Mouse (Mus musculus): ENCODE measurements at regions not wholly inside any gene's neighbourhood (a gene's known extent, or its start where the extent isn't known, plus 50 kb on each side); places are given as distances from the start of the nearest gene placed in this dataset.

DNA sequence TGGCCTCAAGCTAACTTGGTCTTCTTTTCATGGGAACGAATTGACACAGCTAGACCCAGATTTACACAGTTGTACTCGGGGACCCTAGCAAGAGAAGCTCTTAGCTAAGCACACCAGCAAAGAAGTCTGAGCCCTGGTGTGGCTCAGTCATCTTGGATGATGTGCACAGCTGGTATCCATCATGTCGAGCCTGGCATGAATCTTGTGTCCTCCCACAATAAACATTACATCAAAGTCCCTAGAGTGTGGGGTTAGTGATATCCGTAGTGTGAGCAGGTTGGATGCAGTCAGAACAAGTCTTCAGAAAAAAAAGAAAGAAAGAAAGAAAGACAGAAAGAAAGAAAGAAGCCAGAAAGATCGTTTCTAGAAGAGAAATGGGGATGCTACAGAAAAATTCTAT is 52.1 kb upstream of the Hmcn1 start:
- DNase-seq (ENCODE audit: low spot score): no peak

DNA sequence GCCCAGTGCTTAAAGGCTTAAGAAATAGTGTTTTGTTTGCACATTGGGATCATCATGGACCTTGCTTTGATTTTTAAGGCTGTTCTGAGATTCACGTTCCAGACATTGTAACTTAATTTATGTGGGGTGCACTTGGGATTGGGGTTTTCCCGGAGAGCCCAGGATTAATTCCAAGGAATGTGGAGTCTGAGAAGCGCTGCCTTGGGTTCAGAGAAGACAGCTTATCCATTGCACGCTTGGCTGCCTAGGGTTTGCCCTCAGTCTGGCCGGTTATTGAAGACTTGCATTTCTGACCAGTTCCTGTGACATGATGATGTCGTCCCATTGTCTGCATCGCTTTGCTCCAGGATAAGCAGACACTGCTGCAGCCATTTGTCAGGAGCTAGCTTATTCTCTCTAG is 53.4 kb upstream of the Hmcn1 start:
- no peak for DNase-seq (ENCODE audit: low spot score)

DNA sequence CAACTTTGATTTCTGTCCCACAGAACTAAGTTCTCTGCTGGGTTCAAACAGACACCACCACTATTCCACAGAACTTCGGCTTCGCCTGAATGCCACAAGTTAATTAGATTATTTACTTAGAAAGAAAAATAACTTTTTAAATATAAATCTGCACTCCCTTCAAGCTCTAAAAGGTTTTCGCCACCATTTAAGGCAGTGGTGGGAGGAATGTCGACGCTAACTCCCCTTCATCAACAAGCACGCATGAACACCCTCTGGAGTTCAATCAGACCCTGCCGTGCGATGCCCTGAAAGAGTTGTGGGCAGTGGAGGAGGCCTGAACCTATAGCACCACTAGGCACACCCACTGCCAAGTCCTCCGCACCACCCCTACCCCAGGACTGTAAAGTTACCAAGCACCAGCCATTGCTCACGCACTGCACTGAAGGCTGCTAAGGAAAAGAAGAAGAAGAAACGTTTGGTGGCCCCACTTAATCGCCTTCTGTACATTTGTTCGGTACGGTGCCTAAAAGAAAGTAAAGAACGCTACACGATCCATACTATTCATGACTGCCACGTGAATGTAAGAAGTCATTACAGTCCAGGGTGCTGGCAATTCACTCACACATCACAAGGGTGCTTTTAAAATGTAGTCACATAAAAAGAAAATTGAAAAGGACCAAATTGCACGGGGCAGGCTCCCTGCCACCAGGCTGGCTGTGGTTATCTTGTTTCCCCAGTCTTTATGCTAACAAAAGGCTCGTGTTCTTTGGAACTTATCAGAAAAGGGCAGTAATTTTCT is 56.7 kb upstream of the Hmcn1 start:
- no peak for DNase-seq (ENCODE audit: low spot score)

DNA sequence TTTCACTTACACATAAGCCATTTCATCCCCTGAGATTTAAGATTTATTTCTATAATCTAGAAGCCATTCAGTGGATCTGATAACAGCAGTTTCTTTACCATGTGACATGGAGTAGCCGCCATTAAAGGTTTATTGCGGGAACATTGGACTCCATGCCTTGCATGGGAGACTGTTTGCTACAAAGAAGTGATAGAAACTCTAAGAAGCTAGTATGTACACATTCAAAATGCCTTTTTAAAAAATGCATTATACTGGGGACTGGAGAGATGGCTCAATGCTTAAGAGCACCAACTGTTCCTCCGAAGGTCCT is 57.2 kb upstream of the Hmcn1 start:
- no peak for DNase-seq (ENCODE audit: low spot score)

DNA sequence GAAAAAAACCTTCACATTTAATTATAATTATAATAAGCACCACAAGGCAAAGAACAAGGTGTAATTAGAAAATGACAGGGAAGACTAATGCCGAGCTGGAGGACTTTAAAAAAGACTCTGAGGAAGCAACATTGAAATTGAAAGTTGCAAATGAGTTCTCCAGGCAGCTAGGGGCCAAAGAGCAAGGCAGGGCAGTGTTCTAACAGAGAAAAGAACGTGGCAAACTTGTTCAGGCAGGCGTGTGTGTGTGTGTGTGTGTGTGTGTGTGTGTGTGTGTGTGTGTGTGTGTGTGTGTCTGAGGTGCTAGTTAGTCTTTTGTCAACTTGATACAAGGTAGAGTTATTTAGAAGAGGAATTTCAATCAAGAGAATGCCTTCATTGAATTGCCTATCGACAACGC is 60.0 kb upstream of the Hmcn1 start:
- DNase-seq (ENCODE audit: low spot score): no peak

DNA sequence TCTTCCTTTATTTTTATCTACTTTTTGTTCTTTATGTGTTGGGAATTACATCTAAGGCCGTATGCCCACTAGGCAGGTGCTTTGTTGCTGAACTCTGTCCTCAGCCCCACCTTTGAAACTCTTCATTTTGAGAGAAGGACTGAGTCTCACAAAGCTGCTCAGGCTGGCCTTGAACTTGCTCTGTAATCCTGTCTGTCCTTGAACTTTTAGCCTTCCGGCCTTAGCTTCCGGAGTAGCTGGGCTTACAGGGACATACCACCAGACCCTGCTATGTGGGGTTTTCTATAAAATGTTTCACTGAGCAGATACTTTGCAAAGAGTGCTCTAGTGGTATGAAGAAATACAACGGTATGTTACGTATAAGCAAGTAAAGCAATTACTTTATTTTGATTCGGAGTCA is 62.2 kb upstream of the Hmcn1 start:
- no peak for DNase-seq (ENCODE audit: low spot score)

DNA sequence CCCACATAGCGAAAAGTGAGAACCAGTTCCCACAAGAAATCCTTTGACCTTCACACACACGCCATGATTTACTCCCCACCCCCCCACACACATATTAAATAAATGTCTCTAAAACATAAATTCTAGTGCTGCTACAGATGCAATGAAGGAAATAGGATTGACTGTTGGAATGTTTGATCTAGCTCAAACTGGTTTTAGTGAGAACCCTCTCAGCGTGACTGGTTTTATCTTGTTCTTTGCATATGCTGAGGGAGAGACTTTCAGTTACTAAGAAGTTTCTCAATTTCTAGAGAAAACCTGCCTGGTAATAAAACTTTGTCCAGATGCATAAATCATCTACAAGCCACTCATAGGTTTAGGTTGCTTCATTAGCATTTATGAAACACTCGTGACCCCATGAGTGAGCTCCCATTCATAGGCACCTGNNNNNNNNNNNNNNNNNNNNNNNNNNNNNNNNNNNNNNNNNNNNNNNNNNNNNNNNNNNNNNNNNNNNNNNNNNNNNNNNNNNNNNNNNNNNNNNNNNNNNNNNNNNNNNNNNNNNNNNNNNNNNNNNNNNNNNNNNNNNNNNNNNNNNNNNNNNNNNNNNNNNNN is 66.4 kb upstream of the Hmcn1 start:
- no peak for DNase-seq (ENCODE audit: low spot score)

DNA sequence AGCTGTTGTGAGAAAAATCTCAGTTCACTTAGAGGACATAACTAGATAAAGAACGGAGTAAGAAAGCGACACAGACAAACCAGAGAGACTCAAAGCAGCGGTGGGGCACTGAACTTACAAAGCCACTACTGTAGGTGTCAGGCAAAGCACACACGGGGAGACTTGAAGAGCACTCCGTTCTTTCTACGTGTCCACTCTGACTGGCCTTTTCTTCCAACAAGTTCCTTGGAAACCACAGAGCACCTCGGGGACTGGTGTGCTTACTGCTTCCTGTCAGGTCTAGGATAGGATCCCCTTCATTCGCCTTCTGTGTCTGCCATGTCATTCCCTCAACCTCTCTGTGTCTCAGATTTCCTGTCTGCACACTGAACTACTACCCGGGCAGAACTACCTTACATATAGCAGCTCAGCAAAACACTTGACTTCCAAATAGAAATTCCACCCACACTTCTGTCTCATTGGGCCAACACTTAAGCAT is 71.9 kb upstream of the Hmcn1 start:
- DNase-seq (ENCODE audit: low spot score): no peak

DNA sequence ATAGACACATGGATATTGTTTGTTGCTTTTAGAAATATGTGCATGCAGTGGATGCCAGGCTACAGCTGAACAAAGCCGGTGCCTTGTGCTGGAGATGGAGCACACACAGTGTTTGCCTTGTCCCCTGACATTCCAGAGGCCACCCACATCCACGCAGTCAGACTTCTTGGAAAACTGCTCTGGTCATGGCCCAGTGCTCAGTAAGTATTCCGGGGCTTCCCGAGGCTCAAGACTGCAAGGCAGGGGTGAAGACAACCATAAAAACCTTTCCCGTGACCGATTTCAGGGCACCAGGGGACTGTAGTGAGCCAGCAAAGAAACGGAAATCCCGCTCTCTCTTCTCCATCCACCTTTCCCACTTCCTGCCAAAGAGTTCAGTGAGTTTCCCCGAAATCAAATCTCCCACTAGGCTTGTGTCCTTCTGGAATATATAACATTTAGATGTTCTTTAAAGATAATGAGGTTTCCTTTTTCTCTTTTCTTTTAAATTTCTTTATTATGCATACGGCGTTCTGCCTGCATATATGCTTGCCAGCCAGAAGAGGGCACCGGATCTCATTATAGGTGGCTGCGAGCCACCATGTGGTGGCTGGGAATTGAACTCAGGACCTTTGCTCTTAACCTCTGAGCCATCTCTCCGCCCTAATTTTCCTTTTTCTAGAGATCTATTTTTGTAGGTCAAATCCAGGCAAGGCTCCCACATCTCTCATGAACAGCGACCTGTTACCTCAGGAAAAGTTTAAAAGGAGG is 73.3 kb upstream of the Hmcn1 start:
- no peak for DNase-seq (ENCODE audit: low spot score)

DNA sequence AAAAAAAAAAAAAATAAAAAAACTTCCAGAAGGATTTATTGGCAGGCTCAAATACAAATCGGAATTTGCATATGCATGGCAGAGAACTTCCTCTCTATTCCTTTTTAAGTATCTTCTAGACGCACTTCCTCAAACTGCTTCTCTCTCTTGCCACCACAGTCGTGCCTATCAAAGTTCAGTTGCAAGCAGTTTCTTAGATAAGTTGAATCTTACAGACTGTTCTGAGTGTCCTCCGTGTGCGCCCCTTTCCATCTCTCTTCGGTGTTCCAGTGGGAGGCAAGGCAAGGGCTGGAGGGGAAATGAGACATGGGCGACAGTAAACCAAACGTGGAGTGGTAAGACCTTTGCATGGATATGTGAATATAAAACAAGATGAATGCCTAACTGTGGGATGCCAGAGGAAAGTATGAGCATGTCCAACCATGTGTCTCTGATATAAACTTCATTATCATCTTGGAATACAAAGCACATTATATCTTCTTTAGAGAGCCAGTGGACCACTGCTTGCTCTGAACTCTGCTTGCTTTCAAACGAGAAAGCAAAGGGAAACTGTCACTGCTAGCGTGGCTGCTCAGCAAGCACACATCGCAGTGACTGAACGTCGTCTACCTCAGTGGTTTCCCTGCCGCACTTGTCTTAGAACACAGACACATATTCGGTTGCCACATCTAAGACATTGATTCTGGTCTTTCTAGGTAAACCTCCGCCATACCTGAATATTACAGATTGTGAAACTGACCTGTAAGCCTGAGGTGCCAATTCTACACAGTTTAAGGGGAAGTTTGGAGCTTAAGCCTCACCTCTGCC is 81.5 kb upstream of the Hmcn1 start:
- no peak for DNase-seq (ENCODE audit: low spot score)

DNA sequence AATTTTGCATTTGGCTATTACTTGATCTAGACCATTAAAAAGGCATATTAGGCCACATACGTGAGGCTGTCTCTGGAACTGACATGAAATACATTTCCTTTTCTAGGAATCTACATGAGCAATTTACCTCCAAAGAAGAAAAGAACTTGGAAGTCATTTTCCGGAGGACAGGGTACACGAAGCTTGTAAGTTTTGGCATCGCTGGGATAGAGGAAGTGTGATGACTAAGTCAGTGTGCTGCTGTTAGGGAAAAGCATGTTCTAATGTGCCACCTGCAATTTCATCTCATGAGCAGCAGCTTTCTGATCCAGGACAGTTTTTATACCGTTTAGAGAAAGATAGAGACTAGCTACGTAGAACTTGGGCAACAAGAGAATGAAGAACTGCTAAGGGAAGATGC is 82.3 kb upstream of the Hmcn1 start:
- no peak for DNase-seq (ENCODE audit: low spot score)

DNA sequence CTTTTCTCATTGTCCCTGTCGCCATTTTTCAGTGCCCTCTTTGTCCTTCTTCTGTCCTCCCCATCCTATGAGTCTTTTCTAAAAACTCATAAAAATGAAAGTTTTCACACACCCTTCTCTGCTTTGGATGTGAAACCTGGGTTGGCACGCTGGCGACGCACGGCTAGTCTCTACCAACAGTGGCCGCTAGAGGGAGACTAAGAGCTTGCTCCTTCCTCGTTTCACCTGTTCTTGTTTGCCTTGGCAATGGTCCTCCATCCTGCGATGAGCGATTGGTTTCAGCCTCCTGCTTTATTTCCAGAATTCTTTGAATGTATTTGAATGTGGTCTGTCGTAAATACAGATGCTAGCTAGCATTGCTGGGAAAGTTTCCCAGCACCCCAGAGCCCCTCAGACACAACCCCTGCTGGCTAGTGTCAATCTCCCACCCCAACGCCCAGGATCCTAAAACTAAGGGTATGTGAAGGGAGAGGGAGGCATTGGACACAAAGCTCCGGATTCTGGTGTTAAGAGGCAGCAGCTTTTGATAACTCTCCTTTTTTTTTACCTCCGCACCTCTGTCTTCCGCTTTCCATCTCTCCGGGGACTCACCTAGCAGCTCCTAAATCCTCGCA is 85.8 kb upstream of the Hmcn1 start:
- peak; percentile 14 for DNase-seq (ENCODE audit: low spot score)

DNA sequence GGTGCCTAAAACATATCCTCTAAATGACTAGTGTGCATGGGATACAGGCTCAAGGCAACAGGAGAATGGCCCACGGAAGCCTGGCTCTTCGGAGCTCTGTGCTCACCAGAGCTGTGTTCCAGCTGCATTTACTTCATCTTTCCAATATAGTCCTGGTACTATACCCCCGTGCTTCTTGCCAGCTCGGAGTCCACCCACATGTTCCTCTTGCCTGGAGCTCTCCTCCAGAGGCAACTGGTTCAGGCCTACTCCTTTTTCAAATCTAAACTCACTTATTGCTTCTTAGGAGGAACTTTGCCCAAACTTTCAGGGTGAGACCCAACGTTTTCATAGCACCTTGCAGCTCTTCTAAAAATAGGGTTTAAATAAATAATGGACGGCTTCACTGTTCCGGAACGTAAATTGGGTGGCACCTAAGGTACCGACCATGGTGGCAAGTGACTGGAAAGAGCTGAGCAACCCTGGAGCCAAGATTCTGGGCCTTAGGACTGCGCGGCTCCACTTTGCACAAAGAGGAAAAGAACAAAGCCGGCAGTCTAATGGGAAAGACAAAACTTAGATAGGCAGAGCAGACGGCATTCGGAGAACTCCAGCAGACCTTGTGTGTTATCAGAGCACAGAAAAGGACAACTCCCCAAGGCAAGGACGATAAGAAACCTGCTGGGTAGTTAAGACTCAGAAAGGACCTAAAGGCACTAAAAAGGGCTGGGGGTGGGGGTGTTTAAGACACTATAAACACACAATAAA is 86.6 kb upstream of the Hmcn1 start:
- no peak for DNase-seq (ENCODE audit: low spot score)

DNA sequence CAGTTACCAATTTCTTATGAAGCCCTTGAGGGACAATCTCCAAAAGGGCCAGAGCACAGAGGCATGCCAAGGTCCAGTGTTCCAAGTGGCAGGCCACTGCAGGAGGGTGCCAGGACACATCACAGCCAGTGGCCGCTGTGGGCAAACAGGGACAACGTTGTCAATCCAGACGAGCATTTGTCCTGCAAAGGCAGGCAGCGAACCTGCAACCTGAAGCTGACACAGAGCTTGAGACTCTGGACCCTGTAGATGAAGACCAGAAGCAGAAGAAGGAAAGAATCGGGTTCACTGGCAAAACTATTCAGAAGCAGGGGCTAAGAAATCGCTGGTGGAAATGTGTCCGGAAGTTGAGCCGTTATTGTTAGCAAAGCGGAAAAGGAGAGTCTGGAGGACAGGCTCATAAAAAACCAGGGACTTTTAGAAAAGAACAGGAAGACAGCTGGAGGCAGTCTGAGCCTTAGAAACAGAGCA is 87.3 kb upstream of the Hmcn1 start:
- DNase-seq (ENCODE audit: low spot score): no peak

DNA sequence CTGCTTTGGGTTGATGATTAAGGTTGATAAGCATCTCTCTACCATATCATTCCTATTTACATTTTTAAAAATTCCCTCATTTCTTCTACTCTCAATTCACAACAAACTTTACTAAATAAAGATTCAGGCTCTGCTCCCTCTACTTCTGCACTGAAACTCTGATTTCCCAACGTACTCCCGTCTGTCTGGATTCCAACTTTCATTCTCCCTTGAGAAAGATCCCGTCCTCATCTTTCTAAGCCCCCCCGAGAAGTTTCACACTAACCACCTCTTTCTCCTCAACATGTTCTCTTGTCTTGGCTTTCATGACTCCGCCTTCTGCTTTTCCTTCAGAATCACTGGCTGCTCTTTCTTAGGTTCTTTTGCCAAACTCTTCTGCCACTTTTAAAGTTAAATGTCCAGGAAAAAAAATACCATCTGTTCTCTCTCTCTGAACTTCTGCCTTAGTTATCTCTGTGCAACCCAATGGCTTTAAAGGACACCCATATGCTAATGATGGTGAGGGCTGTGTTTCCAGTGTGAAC is 89.3 kb upstream of the Hmcn1 start:
- DNase-seq (ENCODE audit: low spot score): no peak

DNA sequence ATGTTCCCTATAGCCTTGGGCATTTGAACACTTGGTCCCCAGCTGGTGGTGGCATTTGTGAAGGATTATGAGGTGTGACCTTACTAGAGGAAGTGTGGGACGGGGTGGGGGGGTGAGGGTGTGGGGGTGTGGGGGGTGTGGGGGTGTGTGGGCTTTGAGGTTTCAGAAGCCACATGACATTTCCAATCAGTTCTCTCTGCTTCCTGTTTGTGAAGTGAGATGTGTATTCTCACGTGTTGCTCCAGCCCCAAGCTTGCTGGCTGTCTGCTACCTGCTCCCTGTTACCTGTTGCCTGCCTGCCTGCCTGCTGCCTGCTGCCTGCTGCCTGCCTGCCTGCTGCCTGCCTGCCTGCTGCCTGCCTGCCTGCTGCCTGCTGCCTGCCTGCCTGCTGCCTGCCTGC is 90.6 kb upstream of the Hmcn1 start:
- DNase-seq (ENCODE audit: low spot score): no peak

DNA sequence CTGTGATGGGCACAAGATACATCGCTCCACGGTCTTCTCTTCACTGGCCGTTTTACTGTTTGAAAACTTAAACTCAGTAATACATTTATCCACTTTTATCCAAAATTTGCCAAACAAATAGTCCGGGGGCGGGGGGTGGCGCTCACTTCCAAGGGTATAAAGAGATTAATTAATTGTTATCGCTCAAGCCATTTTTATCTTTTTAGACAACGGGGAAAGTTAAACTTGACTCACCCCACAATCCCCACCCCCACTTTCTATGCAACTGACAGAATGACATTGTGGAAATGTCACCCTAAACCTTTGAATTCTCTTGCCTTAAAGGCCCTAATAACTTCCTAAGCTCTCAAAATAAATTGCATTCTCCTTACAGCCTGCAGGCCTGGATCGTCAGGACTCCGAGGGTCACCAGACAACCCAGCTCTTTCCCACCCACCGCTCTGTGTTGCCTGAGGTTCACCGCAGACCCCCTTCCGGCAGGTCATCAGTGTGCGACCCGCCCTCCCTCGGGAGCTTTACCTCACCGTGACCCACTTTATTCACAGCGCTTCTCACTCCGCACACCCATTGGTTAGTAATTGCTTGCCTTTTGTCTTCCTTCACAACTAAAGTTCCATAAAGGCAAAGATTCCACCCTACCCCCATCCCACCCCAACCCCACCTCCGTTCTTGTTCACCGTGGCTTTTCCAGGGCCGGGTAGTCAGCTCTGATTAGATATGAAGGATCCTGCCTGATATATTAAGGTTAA is 93.0 kb upstream of the Hmcn1 start:
- no peak for DNase-seq (ENCODE audit: low spot score)

DNA sequence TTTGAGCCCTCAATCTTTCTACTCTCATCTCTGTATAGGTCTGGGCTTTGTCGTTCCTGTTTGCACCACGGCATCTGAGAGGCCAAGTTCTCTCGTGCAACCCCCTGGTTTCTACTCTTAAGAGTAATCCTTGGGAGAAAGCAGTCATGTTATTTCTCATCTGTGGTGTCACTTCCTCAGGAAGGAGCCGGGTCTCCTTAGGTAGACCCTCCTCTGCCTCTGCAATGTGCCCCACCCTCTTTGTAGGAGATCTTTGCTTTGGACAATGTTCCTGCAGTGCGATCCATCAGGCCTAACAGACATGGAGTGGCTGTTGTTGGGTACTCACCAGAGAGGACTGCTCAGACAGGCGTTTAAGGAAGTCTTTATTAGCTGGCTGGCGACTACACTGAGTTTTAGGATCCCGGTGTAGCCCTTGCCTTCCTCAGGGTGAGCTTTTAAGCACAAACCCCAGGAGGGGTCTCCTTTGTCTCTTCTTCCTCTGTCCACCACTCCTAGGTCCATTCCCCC is 94.0 kb upstream of the Hmcn1 start:
- DNase-seq (ENCODE audit: low spot score): no peak

DNA sequence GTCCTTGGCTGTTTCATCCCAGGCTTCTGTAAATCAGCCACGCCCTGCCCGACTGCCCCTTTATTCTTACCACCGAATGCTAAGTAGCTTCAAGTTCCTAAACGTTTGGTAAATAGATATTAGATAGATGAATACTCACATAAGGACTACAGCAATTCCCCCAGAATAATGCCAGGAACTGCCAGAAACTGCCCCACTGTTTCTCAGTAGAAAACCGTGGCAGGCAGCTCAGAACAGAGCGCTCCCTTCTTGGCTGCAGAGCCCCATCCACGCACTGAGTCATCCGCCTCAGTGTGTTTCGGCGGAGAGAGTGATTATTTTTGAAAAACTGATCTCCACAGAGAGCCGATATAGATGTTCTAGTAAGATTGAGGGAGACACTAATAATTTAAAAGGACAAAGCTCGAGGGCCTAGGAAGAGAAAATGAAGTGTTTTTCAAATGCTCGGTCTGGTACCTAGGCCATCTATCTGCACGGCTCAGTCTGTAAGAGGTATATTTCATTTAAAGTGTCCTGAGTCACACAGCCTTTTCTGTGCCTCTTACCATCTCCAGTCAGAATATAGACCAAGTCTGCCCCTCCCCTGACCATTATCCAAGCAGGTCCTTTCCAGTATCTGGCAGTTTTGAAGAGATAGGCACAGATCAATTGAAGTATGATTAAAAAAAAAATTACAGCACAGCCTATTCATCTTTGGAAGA is 94.4 kb upstream of the Gm47985 start:
- no peak for DNase-seq (ENCODE audit: low spot score)

Measured in MN1 (cell line).